Mouse (Mus musculus) CH12.LX (cell line): Measurements from ENCODE around the gene Olfr164. TPM values are rescaled to one million over a fixed set of nuclear protein-coding genes. Genes with fewer than 3 reads are reported as not detected.

Experiments used
- DNase-seq: peaks from one replicate; pipeline ENCODE4 v3.0.0-alpha.2; 2013; ENCODE audit errors: extremely low read depth
- H3K27ac ChIP-seq: 2 replicates; pipeline ENCODE4 v1.5.1; 2012; ENCODE audit warnings: low read depth, mild to moderate bottlenecking, control low read depth, moderate library complexity; ENCODE audit not compliant: insufficient read depth
- H3K27me3 ChIP-seq: replicated peaks from 2 replicates; pipeline ENCODE3; 2012; ENCODE audit warnings: inconsistent platforms
- H3K36me3 ChIP-seq, 2 experiments: replicated peaks in 1 of 2; 2 replicates each; pipeline versions ENCODE3 to v1.6.1; 2012; ENCODE audit warnings: inconsistent platforms in 1 of 2, low read length in 1 of 2, mild to moderate bottlenecking in 1 of 2, mixed read lengths in 1 of 2, moderate library complexity in 1 of 2; ENCODE audit not compliant: control insufficient read depth in 1 of 2, insufficient read depth in 1 of 2
- H3K4me1 ChIP-seq, 2 experiments: 2 replicates each; pipeline ENCODE4 v1.6.1; 2012; ENCODE audit warnings: inconsistent platforms in 1 of 2, moderate library complexity in 1 of 2; ENCODE audit not compliant: insufficient read depth in 2 of 2, control insufficient read depth in 1 of 2
- H3K4me2 ChIP-seq: 2 replicates; pipeline ENCODE4 v1.6.1; 2012; ENCODE audit warnings: low read depth, mild to moderate bottlenecking, control low read depth; ENCODE audit not compliant: poor library complexity, insufficient read depth, severe bottlenecking
- H3K4me3 ChIP-seq, 3 experiments: fragments of 150-350 bp in 1 of 3; sonication (generic) in 1 of 3; replicated peaks in 1 of 3; 2 replicates each; pipeline versions ENCODE3 to v1.5.1; 2011 to 2012; ENCODE audit warnings: low read depth in 2 of 3, low read length in 2 of 3, mild to moderate bottlenecking in 2 of 3, moderate library complexity in 2 of 3, control low read depth in 1 of 3, improper control_type of control experiment in 1 of 3, inconsistent platforms in 1 of 3, mixed read lengths in 1 of 3; ENCODE audit not compliant: poor library complexity in 1 of 3
- H3K79me2 ChIP-seq: replicated peaks from 2 replicates; pipeline ENCODE4 v1.6.1; 2012; ENCODE audit warnings: mild to moderate bottlenecking, moderate library complexity; ENCODE audit not compliant: control insufficient read depth, poor library complexity, insufficient read depth, severe bottlenecking; ENCODE audit errors: extremely low read depth
- H3K9ac ChIP-seq: 2 replicates; pipeline ENCODE4 v1.6.1; 2012; ENCODE audit warnings: low read depth, mild to moderate bottlenecking, control low read depth, moderate library complexity; ENCODE audit not compliant: insufficient read depth
- H3K9me3 ChIP-seq: replicated peaks from 2 replicates; pipeline ENCODE3; 2012; ENCODE audit warnings: low read length, inconsistent platforms, mixed read lengths
- BHLHE40 ChIP-seq: IDR thresholded peaks from 2 replicates; pipeline ENCODE4 v1.6.1; 2011; ENCODE audit warnings: mild to moderate bottlenecking, low read depth, low read length, improper control_type of control experiment
- CTCF ChIP-seq, 2 experiments: IDR thresholded peaks in 1 of 2; conservative IDR thresholded peaks in 1 of 2; 2 replicates each; pipeline ENCODE4 v1.5.1; 2011 to 2012; ENCODE audit warnings: low read depth in 2 of 2, low read length in 2 of 2, improper control_type of control experiment in 1 of 2, inconsistent platforms in 1 of 2, mild to moderate bottlenecking in 1 of 2, moderate library complexity in 1 of 2
- E2F4 ChIP-seq: IDR thresholded peaks from 2 replicates; pipeline ENCODE4 v1.6.1; 2011; ENCODE audit warnings: low read depth, low read length, improper control_type of control experiment; ENCODE audit not compliant: insufficient replicate concordance
- EP300 ChIP-seq: IDR thresholded peaks from 2 replicates; pipeline ENCODE4 v1.6.1; 2011; ENCODE audit warnings: low read length, improper control_type of control experiment
- GABPA ChIP-seq: IDR thresholded peaks from 2 replicates; pipeline ENCODE4 v1.6.1; 2012; ENCODE audit warnings: low read depth, low read length, improper control_type of control experiment, inconsistent platforms; ENCODE audit not compliant: insufficient replicate concordance
- HCFC1 ChIP-seq: IDR thresholded peaks from 2 replicates; pipeline ENCODE4 v1.6.1; 2012; ENCODE audit warnings: low read depth, mild to moderate bottlenecking, inconsistent platforms, low read length, improper control_type of control experiment
- JUN ChIP-seq: IDR thresholded peaks from 2 replicates; pipeline ENCODE4 v1.6.1; 2011; ENCODE audit warnings: low read depth, mild to moderate bottlenecking, low read length, improper control_type of control experiment, moderate library complexity; ENCODE audit not compliant: insufficient read depth
- MAFK ChIP-seq: IDR thresholded peaks from 2 replicates; pipeline ENCODE4 v1.6.1; 2011; ENCODE audit warnings: low read length, improper control_type of control experiment; ENCODE audit not compliant: insufficient replicate concordance
- MAX ChIP-seq: IDR thresholded peaks from 2 replicates; pipeline ENCODE4 v1.6.1; 2011; ENCODE audit warnings: low read length, improper control_type of control experiment
- MXI1 ChIP-seq: IDR thresholded peaks from 2 replicates; pipeline ENCODE4 v1.6.1; 2011; ENCODE audit warnings: mild to moderate bottlenecking, low read depth, low read length, improper control_type of control experiment
- NRF1 ChIP-seq: IDR thresholded peaks from 2 replicates; pipeline ENCODE4 v1.6.1; 2014; ENCODE audit warnings: low read depth, mild to moderate bottlenecking, inconsistent platforms, low read length, improper control_type of control experiment, moderate library complexity
- POLR2A ChIP-seq: IDR thresholded peaks from 2 replicates; pipeline ENCODE4 v1.6.1; 2011; ENCODE audit warnings: low read depth, mild to moderate bottlenecking, improper control_type of control experiment, low read length
- POLR2AphosphoS2 ChIP-seq: IDR thresholded peaks from 2 replicates; pipeline ENCODE4 v1.6.1; 2011; ENCODE audit warnings: low read depth, low read length, improper control_type of control experiment
- RAD21 ChIP-seq: IDR thresholded peaks from 2 replicates; pipeline ENCODE4 v1.6.1; 2011; ENCODE audit warnings: low read depth, mild to moderate bottlenecking, low read length, improper control_type of control experiment, moderate library complexity
- RCOR1 ChIP-seq: conservative IDR thresholded peaks from 2 replicates; pipeline ENCODE4 v1.6.1; 2012; ENCODE audit warnings: low read depth, mild to moderate bottlenecking, inconsistent platforms, low read length, improper control_type of control experiment
- SMC3 ChIP-seq: IDR thresholded peaks from 2 replicates; pipeline ENCODE4 v1.6.1; 2011; ENCODE audit warnings: low read depth, low read length, improper control_type of control experiment
- USF1 ChIP-seq: IDR thresholded peaks from 2 replicates; pipeline ENCODE4 v1.6.1; 2014; ENCODE audit warnings: low read depth, mild to moderate bottlenecking, inconsistent platforms, low read length, improper control_type of control experiment
- dilution Hi-C: fragments of 300-500 bp; cut with MboI; formaldehyde crosslinking; loops from 2 replicates; pipeline ENCODE4 v1.14.3; 2020; ENCODE audit warnings: low sequenced_read_pairs; ENCODE audit not compliant: extremely low pct_unique_long_range_greater_than_20kb, extremely low pct_ligation_motif_present
- in situ Hi-C: fragments of 300-500 bp; cut with MboI; formaldehyde crosslinking; loops from 3 replicates; pipeline ENCODE4 v1.14.3; 2019; ENCODE audit warnings: low sequenced_read_pairs, low pct_ligation_motif_present, low pct_unique_long_range_greater_than_20kb, mixed read lengths
- polyA plus RNA-seq: library from polyadenylated mRNA; unstranded; fragments of >175 nt; gene quantifications from 2 replicates; pipeline ENCODE4 v1.2.1, GENCODE M21; 2012; ENCODE audit warnings: low read depth; ENCODE audit not compliant: insufficient read length
- total RNA-seq, 2 experiments: library from RNA; depleted of rRNA; stranded (reverse); fragments of 300-350 nt in 1 of 2; fragments of >200 nt in 1 of 2; gene quantifications; 2 replicates each; pipeline ENCODE4 v1.2.3; 2012 to 2014

Olfr164 gene
- total and polyA plus RNA-seq, 3 experiments, result 0.19 to 0.21 TPM; not detected in 1

- DNase-seq, result no peak
- dilution Hi-C loops, result no loop called here
Measured at GRCm38 (mm10) chr16:19236719-19237118, 77.1 kb downstream of the Olfr164 start.

More at GRCm38 (mm10) chr16:19236719-19237118, 77.1 kb downstream of the Olfr164 start:
- H3K36me3 ChIP-seq, result peaks cover 9 to 34% of the 10 kb centered on the region in 2 experiments
- no peak for TF ChIP-seq USF1
- TF ChIP-seq HCFC1, result no peak
- no peak for TF ChIP-seq MAX
- TF ChIP-seq MAFK, result no peak
- no peak for TF ChIP-seq EP300
- no peak for TF ChIP-seq JUN
- TF ChIP-seq NRF1, result no peak
- no peak for TF ChIP-seq POLR2AphosphoS2
- TF ChIP-seq SMC3, result no peak
- no peak for TF ChIP-seq POLR2A
- no peak for TF ChIP-seq CTCF (conservative IDR thresholded peaks at IDR 0.05 in 1 of 2, IDR thresholded peaks at IDR 0.05 in 1 of 2; ENCODE audit: low read depth in 2 of 2, low read length in 2 of 2)
- no peak for TF ChIP-seq GABPA
- no peak for TF ChIP-seq RAD21
- no peak for TF ChIP-seq BHLHE40
- TF ChIP-seq RCOR1, result no peak
- no peak for TF ChIP-seq E2F4
- TF ChIP-seq MXI1, result no peak
- in situ Hi-C loops, result no loop called here
- H3K9ac ChIP-seq, result no peak overlapping the region
- H3K79me2 ChIP-seq, result 0 out of 2 replicates have a peak, but pooled peaks cover 1% of the 10 kb centered on the region
- H3K27me3 ChIP-seq, result no peaks in the 10 kb centered on the region
- H3K4me1 ChIP-seq, result peaks cover 7 to 38% of the 10 kb centered on the region in 2 experiments; a peak in 2 of 4 replicates
- peaks cover 27% of the 10 kb centered on the region for H3K9me3 ChIP-seq
- H3K27ac ChIP-seq, result no peak overlapping the region
- no peak overlapping the region for H3K4me2 ChIP-seq
- H3K4me3 ChIP-seq, result peak overlapping the region in 1 of 3 experiments; percentile 16

Other genes with a start within 250 kb of the Olfr164 start
- not detected in 2 replicates for gene Olfr165, start 109.1 kb upstream of the Olfr164 start, total RNA-seq (2012; rRNA removed)
- gene Olfr165, start 109.1 kb upstream of the Olfr164 start, total RNA-seq (2014; rRNA removed), result not detected in 2 replicates
- gene Olfr165, start 109.1 kb upstream of the Olfr164 start, polyA plus RNA-seq, result not detected in 2 replicates
- 0.08 TPM in 2 replicates for gene Olfr166, start 169.6 kb upstream of the Olfr164 start, total RNA-seq (2012; rRNA removed)
- gene Olfr166, start 169.6 kb upstream of the Olfr164 start, total RNA-seq (2014; rRNA removed), result 0.07 TPM in 2 replicates
- 0.06 TPM in 1 of 2 replicates, not detected in the other for gene Olfr166, start 169.6 kb upstream of the Olfr164 start, polyA plus RNA-seq
- gene Olfr167, start 208.2 kb upstream of the Olfr164 start, total RNA-seq (2012; rRNA removed), result not detected in 2 replicates
- gene Olfr167, start 208.2 kb upstream of the Olfr164 start, total RNA-seq (2014; rRNA removed), result not detected in 2 replicates
- gene Olfr167, start 208.2 kb upstream of the Olfr164 start, polyA plus RNA-seq, result not detected in 2 replicates
- gene Olfr168, start 221.5 kb upstream of the Olfr164 start, total RNA-seq (2012; rRNA removed), result not detected in 2 replicates
- gene Olfr168, start 221.5 kb upstream of the Olfr164 start, total RNA-seq (2014; rRNA removed), result not detected in 2 replicates
- gene Olfr168, start 221.5 kb upstream of the Olfr164 start, polyA plus RNA-seq, result not detected in 2 replicates